ENCODE assay signal across 8 mouse cellular contexts in the genomic region with DNA sequence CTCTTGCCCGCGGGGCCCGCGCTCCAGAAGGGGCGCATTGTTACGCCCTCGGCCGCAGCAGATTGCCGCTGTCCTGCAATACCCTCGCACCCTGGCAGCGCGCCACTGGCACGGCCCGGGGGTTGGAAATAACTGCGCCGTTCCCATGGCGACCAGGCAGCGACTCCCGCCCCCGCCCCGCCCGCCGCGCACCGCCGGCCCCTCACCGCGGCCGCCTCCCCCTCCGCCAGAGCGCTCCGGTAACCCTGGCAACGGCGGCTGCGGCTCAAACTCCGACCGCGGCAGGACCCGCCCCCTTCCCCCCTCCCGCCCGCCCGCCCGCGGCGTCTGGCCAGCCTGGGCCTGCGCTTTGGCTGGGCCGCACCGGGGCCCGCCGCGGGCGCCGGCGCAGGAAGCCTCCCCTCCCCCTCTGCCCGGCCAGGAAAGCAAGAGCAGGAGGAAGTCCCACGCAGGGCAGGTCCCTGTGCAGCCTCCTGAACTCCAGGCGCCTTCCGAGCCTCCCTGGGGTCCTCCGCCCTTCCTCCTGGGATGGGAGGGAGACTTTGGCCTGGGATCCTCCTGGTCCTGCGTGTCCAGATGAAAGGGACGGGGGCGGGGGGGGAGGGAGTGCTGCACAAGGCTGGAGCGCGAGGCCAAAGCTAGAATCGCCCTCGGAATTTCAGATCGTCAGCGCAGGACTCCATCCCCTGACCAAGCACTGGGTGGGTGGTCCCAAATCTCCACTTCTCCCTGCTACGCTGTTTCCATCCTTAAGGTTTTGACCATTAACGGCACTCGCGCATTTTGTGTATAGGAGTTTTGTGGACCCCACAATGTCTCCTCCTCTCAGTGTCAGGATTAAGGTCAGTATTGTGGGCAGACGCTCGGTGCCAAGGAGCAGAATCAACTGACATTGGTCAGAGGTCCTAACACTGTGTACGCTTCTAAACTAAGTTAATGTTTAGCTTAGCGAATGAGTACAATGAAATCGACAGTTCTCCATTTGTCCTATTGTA. TPM values are rescaled to one million over a fixed set of nuclear protein-coding genes. Genes with fewer than 3 reads are reported as not detected.
DNase-seq lines count a peak whose midpoint lies in the region; ATAC-seq lines count a peak whose summit lies in the region.

No protein-coding gene starts in this region.

- H3K27ac ChIP-seq in intestine, embryonic 15.5 days, result peak overlapping the region; percentile 93
- peak overlapping the region; percentile 98 for H3K27ac ChIP-seq in midbrain, embryonic 11.5 days (ENCODE audit: low read depth, low read length)

- H3K4me3 ChIP-seq in intestine, embryonic 15.5 days (replicated peaks), result peak overlapping the region; percentile 49
- H3K4me3 ChIP-seq in midbrain, embryonic 11.5 days (ENCODE audit: low read depth, low read length), result peak overlapping the region; percentile 32

- peak overlapping the region; percentile 89 for H3K4me2 ChIP-seq in intestine, embryonic 15.5 days (replicated peaks)
- peak overlapping the region; percentile 58 for H3K4me2 ChIP-seq in midbrain, embryonic 11.5 days

- H3K9ac ChIP-seq in intestine, embryonic 15.5 days, result peak overlapping the region; percentile 59
- H3K9ac ChIP-seq in midbrain, embryonic 11.5 days (ENCODE audit: low read length), result peak overlapping the region; percentile 67

- H3K36me3 ChIP-seq in intestine, embryonic 15.5 days, result no peaks in the 10 kb centered on the region
- H3K36me3 ChIP-seq in midbrain, embryonic 11.5 days (ENCODE audit: control insufficient read depth, insufficient read depth, low read length), result no peaks in the 10 kb centered on the region

- no peaks in the 10 kb centered on the region for H3K9me3 ChIP-seq in intestine, embryonic 15.5 days
- H3K9me3 ChIP-seq in midbrain, embryonic 11.5 days (ENCODE audit: control insufficient read depth, low read length), result no peaks in the 10 kb centered on the region

- no peaks in the 10 kb centered on the region for H3K27me3 ChIP-seq in intestine, embryonic 15.5 days (replicated peaks)
- no peaks in the 10 kb centered on the region for H3K27me3 ChIP-seq in midbrain, embryonic 11.5 days (ENCODE audit: control insufficient read depth, insufficient read depth, low read length)

- 1% methylated on average over 34 of the region's 77 CpGs for WGBS in intestine, embryonic 15.5 days
- WGBS in midbrain, embryonic 11.5 days, result under 1% methylated on average over 42 of the region's 77 CpGs

- ATAC-seq in common myeloid progenitor, adult 5-6 weeks (replicated peaks; ENCODE audit: low read depth, poor library complexity, severe bottlenecking), result peak; percentile 71
- peak; percentile 92 for ATAC-seq in intestine, embryonic 15.5 days
- peak; percentile 95 for ATAC-seq in midbrain, embryonic 11.5 days (ENCODE audit: low FRiP score)

- intact Hi-C loops in left cerebral cortex, postnatal 4 days (cut with DNase I), result no loop called here

- DNase-seq in adipocyte (ENCODE audit: low spot score), result peak; percentile 90
- DNase-seq in gastrocnemius, postnatal 25 days, result peak; percentile 93
- peak; percentile 99 for DNase-seq in left cerebral cortex, postnatal 4 days
- peak; percentile 99 for DNase-seq in midbrain, embryonic 11.5 days (ENCODE audit: low spot score, missing footprints)
- peak; percentile 98 for DNase-seq in right cerebral cortex, postnatal 4 days
- DNase-seq in yolk sac, embryonic 10.5 days (ENCODE audit: low spot score), result peak; percentile 96

- H3K4me1 ChIP-seq in intestine, embryonic 15.5 days (replicated peaks), result peaks cover 52% of the 10 kb centered on the region
- peaks cover 41% of the 10 kb centered on the region for H3K4me1 ChIP-seq in midbrain, embryonic 11.5 days (ENCODE audit: control insufficient read depth, insufficient read depth, low read length)

RNA-seq across cellular contexts. Expression of gene Ier5, which starts 15.9 kb away (rescaled TPM):
- total RNA-seq in common myeloid progenitor, adult 5-6 weeks (2017), result 10.0 and 14.7 TPM in 2 replicates
- 1 to 10 TPM; 5.5 to 7.5 TPM for total RNA-seq in gastrocnemius, postnatal 25 days (2021)
- polyA plus RNA-seq in intestine, embryonic 15.5 days (2015; fragmentation: Nextera tagmentation; extraction: Ambion mirVana), result 3.8 and 4.8 TPM in 2 replicates
- total RNA-seq in left cerebral cortex, postnatal 4 days (2021), result 10 to 100 TPM; 12.0 TPM
- polyA plus RNA-seq in midbrain, embryonic 11.5 days (2014; fragmentation: Nextera tagmentation; extraction: Ambion mirVana), result 12.4 and 13.5 TPM in 2 replicates

Comparison
In these comparisons a context has a peak if more than half of its experiments do, and no peak if none do; other contexts are left out.
1. Peak in every context shown above with its lines: DNase-seq, ATAC-seq, H3K4me3 ChIP-seq and H3K27ac ChIP-seq.